Mouse (Mus musculus): ENCODE measurements around the gene Ube2q1.
"Not testable (repeated sequence)": the region's sequence is repeated elsewhere in the genome, so short reads cannot be mapped to it uniquely, and the experiment has no call there.

The Ube2q1 gene

GRCm38 (mm10) chr3:89788680-89789352 lies 15.4 kb downstream of the Ube2q1 start:
- DNase-seq = no peak

DNA sequence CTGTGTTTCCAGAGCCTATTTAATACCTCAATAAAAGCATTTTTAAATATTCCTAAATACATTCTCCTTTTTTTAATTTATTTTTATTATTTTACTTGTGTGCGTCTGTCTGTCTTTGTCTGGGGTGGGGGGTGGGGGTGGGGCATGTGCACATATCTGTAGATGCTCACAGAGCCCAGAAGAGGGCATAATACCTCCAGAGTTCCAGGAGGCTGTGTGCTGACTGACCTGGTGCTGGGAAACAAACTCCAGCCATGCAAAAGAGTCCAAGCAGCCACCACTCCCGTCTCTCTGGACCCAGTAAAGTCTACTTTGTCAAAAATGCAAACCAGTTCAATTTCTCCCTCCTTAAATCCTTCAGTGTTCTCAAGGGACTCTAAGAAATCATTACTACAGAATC lies 21.2 kb downstream of the Ube2q1 start:
- no peak for DNase-seq

DNA sequence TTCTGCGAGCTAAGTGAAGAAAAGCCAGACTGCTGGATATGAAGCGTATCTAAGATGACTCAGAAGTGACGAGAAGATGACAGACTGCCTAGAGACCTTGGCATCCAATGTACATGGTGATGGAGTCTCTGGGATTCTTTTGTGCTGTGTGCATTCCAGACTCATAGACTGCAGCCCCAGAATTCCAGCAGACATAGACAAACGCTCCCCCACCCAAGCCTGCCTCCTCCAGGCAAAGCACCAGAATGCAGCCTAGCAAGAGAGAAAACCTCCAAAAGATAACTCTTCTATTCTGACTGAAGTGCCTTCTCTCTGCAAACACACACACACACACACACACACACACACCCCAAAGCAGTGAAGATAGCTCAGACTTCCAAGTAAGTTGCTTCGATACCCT lies 22.3 kb downstream of the Ube2q1 start:
- no peak for DNase-seq

DNA sequence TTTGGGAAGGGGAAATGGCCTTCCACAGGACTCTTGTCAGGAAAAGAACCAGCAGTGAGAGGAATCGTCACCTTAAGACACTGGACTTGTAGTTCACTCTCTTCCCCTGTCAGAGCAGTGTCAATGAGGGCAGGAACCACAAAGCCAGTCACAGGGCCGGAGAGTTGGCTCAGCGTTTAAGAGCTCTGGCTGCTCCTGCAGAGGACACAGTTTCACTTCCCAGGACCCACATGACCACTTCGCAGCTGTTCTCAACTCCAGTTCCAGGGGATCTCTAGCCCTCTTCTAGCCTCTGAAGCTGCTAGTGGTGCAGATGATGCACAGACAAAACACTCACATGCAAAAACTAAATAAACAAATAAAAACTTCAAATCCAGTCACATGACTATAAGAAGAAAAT lies 22.9 kb downstream of the Ube2q1 start:
- DNase-seq = no peak

DNA sequence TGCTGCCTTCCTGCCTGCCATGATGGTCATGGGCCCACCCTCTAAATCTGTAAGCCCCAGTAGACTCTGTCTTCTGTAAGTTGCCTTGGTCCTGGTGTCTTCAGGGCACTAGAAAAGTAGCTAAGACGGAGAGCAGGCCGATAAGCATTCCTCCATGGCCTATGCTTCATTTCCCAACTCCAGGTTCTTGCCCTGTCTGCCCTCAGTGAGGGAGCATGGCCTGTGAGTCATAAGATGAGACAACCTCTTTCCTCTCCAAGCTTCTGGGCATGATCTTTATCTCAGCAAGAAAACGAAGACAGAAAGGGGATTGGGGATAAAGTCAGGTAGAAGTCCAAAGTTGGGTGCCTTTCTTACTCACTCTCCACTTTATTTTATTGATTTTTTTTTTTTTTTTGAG lies 25.1 kb downstream of the Ube2q1 start:
- no peak for DNase-seq

- no peak for DNase-seq
Measured at GRCm38 (mm10) chr3:89799476-89799875, 26.1 kb downstream of the Ube2q1 start.

DNA sequence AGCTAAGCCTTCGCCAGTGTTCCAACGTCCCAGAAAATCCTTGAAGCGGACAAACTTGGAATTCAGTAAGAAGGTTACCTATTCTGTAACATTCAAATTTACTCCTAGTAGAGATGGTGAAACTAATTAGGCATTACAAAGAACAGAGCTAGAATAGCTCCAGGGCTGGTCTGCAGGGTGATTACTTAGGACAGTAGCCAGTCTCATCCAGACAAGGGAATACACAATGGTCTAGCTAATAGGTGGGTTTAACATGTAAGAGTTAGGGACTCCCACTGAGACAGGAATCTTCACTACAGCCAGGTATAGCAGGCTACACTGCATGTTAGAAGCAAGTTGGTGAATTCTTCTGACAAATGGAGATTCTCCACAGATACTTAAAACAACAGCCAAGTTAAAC lies 26.7 kb downstream of the Ube2q1 start:
- DNase-seq = not testable (repeated sequence)

DNA sequence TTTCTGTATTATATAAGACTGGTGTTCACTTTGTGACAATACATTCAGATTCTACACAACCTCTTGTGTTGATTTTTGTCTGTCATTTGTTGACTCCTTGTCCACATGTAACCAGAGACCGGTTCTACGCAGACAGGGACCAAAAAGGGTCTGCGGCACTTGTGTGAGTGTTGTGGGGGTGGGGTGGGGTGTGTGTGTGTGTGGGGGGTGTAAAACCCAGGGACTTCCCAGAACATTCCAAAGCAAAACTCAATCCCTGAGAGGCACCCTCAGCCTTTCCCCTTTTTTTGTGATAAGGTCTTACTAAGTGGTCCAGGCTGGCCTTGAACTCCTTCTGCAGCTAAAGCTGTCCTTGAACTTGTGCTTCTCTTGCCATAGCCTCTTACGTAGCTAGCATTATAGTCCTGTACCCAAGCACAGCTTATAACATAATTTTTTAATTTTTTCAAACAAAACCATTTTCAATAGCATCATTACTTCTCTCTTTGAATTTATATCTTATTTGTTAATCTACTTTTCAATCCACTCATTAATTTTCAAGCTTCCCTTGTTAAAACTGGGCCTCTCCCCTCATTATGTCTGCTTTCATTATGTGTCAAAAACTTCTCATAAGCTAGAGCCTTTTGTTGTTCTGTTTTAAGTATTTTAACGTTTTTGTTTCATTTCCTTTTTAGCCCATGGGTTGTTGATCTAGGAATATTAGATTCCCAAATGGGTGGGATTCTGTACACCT lies 27.5 kb downstream of the Ube2q1 start:
- DNase-seq = no peak

GRCm38 (mm10) chr3:89801507-89801847 lies 28.1 kb downstream of the Ube2q1 start:
- DNase-seq = peak; percentile 17

DNA sequence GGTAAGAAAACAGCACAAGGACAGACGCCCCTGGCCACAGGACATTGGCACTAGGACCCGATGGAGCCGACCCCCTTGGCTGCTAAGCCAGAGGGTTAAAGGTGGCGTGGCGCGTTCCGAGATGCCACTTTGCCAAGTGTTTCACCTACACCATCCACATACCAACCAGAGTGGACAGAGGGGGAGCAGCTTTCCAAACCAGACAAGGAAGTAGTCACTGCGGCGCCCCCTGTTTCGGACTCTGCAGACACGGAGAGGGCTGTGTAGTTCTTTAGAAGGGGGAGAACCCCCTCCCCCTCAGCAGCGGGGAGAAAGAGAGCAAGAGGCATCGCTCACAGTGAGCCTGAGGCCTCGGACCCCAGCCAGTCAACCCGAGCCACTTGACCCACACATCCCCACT lies 29.5 kb downstream of the Ube2q1 start:
- DNase-seq = no peak

GRCm38 (mm10) chr3:89805179-89805578 lies 31.8 kb downstream of the Ube2q1 start:
- no peak for DNase-seq

GRCm38 (mm10) chr3:89806751-89807150 lies 33.3 kb downstream of the Ube2q1 start:
- DNase-seq = no peak

GRCm38 (mm10) chr3:89807171-89807570 lies 33.8 kb downstream of the Ube2q1 start:
- DNase-seq = no peak

- no peak for DNase-seq
Measured at GRCm38 (mm10) chr3:89807881-89808280, 34.5 kb downstream of the Ube2q1 start.

DNA sequence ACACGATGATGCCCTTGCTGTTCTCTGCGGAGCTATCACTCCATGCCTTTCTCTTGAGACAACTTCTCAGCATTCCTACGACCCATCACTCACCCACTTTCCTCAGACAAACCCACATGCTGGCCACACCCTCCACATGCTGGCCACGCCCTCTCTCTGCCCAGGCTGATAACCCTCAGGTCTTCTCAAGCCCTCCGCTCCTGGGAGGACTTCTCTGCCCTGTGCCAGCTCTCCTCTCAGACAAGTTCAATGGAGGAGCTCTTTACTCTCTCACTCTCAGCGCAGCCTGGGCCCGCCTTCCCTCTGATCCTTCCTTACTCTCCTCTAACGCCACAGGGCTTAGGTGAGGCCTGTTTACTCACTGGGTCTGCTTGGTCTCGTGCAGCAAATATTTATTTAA lies 35.2 kb downstream of the Ube2q1 start:
- no peak for DNase-seq

DNA sequence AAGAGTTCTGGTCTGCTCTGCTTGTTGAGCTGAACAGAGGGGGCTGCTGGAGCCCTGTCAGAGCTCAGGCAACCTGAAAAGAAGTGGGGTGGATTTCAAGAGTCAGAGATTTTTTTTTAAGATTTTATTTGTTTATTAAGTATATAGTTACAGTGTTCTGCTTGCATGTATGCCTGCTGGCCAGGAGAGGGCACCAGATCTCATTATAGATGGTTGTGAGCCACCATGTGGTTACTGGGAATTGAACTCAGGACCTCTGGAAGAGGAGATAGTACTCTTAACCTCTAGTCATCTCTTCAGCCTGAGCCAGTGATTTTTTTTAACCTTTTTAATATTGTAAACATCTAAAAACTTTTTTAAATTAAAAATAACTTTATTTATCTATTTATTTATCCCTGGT lies 37.4 kb downstream of the Ube2q1 start:
- no peak for DNase-seq

GRCm38 (mm10) chr3:89812166-89812565 lies 38.8 kb downstream of the Ube2q1 start:
- no peak for DNase-seq

DNA sequence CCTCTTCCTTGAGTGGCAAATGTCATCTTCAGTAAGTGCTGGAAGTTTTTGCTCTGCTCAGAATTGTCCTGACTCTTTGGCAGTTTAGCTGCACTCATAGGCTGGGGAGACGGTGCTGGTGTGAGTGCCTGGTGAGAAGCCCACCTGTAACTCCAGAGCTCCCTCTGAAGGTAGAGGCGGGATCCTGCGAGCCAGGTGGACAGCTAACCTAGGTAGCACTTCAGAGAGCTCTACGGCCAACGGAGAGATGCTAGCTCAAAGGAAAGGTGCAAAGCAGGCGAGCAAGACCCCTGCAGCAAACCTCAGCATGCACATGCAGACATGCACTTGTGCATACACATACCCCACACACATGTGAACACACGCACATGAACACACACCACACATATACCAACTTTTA lies 40.6 kb downstream of the Ube2q1 start:
- no peak for DNase-seq

- peak; percentile 76 for DNase-seq
Measured at GRCm38 (mm10) chr3:89817056-89817455, 43.6 kb downstream of the Ube2q1 start.

- DNase-seq = no peak
Measured at GRCm38 (mm10) chr3:89818605-89819004, 45.2 kb downstream of the Ube2q1 start.

GRCm38 (mm10) chr3:89819897-89820296 lies 46.5 kb downstream of the Ube2q1 start:
- no peak for DNase-seq

DNA sequence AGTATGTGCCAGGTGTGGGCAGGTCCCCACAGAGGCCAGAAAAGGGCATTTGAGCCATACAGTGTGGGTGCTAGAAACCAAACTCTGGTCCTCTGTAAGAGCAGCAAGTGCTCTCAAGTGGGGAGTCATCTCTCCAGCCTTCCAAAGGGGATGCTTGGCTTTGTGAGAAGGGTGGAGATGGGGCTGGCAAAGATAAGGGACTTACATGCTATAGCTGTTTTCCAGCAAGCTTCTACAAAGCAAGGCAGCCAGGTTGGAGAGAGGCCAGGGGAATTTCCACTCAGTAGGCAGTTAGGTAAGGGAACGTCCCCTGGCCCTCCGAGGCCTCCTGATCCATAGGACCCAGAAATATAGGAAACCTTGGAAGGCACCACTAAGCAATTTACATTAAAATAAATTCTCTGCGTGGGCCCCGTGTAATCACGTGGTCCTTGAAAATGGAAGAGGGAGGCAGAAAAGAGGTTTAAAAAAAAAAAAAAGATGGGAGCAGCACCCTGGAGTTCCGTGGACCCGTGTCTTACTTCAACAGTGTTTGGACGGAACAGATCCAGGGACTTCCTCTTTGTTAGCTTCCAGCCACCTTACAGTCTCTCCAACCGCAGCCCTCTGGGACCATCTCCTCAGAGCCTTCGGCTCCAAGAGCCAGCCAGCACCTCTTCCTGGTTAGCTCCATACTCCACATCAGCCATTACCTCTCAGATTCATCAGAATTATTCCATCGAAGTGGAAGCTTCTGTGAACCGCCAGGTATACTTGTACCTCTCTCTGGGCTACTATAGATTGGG lies 47.1 kb downstream of the Ube2q1 start:
- no peak for DNase-seq

- DNase-seq = no peak
Measured at GRCm38 (mm10) chr3:89821096-89821513, 47.7 kb downstream of the Ube2q1 start.
